Mouse (Mus musculus): ENCODE measurements around the gene Pm20d1.

DNA sequence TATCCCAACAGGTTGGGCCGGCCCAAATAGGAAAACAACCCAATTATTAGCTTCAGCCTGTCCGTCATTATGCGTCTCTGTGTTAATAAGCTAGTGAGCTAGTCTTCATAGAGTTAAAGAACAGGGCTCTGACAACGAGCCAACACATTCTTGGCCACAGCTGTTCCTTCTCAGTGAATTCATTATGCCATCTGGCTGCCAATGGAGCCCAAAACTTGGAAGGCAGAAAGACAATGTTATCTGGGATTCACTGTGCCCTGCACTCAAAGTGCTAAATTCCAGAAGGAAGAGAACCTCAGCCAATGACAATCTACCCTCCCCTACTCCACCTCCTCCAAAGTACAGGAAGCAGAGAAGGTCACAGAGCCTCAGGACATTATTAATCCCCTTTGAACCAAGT is 26.5 kb upstream of the Pm20d1 start:
- TF ChIP-seq CTCF (IDR thresholded peaks at IDR 0.05; ENCODE audit: insufficient read depth, low read length): no peak
- no peak for TF ChIP-seq POLR2A (IDR thresholded peaks at IDR 0.05; ENCODE audit: borderline replicate concordance, extremely low read depth, low read depth, low read length)
